Mouse (Mus musculus): ENCODE measurements around the gene Ppm1a. TPM values are rescaled to one million over a fixed set of nuclear protein-coding genes. Genes with fewer than 3 reads are reported as not detected.

Ppm1a gene
- total RNA-seq, 4 experiments from 2014 or later = 325 to 385 (median 339) TPM

GRCm38 (mm10) chr12:72821589-72821988 is 64.3 kb downstream of the Ppm1a start:
- DNase-seq (ENCODE audit: low spot score in 2 of 2) = no peak

DNA sequence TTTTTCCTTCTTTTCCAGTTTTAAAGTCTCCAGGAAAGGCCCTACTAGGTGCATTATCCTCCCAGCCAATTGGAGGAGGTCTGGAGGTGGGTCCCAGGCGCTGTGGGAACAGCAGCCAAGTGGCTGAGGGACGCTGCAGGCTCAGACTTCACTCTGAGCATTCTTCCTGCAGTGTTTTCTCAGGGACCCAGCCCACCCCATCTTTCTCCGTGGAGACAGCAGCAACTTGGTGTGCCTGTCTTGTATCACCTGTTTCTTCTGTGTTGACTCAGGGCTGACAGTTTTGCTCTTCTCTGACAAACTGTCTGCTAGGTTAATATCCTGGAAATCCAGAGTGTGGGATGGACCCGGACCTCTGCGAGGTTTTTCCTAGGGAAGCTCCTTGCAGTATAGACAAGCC is 68.4 kb downstream of the Ppm1a start:
- no peak for DNase-seq (ENCODE audit: low spot score in 2 of 2)

DNA sequence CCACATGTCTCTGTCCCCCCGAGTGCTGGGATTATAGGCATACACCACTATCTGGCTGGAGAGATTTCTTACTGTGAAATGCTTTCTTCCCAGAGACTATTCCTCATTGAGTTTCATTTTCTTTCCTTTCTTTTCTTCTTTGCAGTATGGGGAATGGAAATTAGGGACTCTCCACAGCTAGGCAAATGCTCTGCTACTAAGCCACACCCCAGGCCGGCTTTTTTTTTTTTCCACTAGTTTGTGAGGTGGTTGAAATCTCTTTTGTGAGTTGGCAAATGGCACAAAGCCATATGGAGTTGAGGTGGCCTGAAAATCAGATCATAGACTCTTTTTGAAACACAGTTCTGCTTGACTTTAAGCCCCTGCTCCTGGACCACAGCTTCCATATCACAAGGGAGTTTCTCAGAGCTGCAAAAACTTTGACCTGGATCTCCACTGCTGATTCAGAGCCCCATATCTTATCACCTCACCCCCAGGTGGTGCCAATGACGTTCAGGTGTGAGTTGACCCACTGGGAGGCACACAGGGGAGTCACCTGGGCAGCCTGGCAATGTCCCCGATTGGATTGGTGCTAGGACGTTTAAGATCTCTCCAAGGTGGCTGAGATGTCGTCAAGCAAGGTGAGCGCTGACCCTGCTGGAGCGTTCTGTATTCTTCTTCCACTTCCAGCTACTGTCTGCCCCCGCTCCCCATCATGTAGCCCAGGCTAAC is 71.7 kb downstream of the Ppm1a start:
- no peak for DNase-seq (ENCODE audit: low spot score in 2 of 2)

GRCm38 (mm10) chr12:72829777-72830176 is 72.5 kb downstream of the Ppm1a start:
- no peak for DNase-seq (ENCODE audit: low spot score in 2 of 2)

- DNase-seq (ENCODE audit: low spot score in 2 of 2) = no peak
These were observed 73.1 kb downstream of the Ppm1a start for GRCm38 (mm10) chr12:72830317-72830716.

DNA sequence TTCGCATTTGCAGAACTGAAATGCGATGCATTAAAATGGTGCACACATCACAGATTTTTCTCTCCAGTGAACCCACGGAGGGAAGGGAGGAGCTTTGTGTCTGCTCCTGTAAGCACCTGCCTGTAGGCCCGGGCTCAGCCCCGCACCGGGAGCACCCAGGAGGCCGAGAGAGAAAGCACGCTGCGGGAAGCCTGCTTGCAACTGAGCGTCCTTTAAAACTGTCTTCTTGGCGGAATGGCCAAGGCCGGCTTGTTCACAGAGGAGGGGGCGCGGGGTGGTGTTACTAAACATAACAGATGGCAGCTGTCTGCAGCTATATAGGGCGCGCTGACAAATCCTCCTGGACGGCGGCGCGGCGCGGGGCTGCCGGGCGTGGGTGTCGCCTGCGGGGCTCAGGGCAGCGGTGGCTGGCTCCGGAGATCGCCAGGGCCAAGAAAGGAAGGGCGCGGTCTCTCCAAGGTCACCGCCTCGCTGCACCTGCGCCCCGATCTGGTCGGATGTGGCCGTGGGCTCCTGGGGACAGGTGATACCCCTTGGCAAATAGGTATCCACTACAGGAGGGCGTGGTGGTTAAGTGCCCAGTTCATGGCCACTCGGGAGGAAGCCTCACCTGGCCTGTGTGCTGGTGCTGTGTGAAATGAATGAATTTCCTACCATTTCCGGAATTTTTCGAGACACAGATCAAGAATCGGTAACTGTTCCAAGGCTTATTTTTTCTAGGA is 74.6 kb downstream of the Ppm1a start:
- DNase-seq (ENCODE audit: low spot score in 2 of 2) = peak; percentile 31 to 52

GRCm38 (mm10) chr12:72834773-72835517 is 77.7 kb downstream of the Ppm1a start:
- no peak for DNase-seq (ENCODE audit: low spot score in 2 of 2)

- DNase-seq (ENCODE audit: low spot score in 2 of 2) = no peak
These were observed 78.3 kb downstream of the Ppm1a start for GRCm38 (mm10) chr12:72835518-72836015.

- DNase-seq (ENCODE audit: low spot score in 2 of 2) = no peak
These were observed 80.0 kb downstream of the Ppm1a start for GRCm38 (mm10) chr12:72837302-72837701.

GRCm38 (mm10) chr12:72841500-72841899 is 84.2 kb downstream of the Ppm1a start:
- no peak for DNase-seq (ENCODE audit: low spot score in 2 of 2)

GRCm38 (mm10) chr12:72843135-72843534 is 85.9 kb downstream of the Ppm1a start:
- no peak for DNase-seq (ENCODE audit: low spot score in 2 of 2)

DNA sequence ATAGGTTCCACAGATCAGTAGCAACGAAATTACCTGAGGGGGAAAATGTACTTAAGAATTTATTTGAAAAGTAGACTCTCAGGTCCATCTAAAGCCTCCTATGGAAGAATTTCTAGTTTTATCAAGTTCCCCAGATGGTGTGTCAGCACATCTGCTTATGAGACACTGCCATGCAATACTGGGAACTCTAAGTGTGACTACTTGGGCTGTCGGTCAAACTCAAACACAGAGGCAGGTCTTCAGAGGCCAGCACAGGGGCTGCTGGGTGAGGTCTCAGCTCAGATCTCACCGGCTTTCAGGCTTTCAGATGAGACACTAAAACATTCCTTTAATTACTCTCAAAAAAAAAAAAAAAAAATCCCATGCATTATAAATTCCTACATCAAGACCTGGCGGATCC is 86.3 kb downstream of the Ppm1a start:
- DNase-seq (ENCODE audit: low spot score in 2 of 2) = no peak

DNA sequence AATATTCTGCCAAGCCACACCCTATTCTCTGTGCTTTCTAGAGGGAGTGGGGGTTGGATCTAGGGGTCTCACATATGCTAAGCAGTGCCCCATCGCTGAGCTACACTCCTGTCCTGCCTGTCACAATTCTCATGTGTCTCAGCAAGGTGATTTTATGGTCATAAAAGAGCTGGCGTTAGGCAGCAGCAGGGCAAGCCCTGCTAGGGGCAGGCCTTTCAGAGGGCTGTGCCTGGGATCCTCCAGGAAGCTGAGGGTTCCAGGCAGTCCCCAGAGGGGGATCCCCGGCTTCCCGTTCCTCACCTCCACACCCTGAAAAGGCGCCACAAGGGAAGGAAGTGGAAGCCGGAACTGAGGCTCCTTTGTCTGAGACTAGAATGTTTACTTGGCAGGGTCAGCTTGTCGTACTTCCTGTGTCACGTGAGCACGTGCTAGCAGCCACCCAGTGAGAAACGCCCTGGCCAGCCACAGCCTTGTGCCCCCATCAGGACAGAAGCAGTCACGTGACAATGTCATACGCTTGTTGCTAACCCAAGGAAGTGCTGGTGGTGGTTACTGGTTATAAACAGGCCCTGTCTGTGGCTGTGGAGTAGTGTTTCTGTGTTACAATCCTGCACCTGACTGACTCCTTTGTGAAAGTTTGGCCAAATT is 86.8 kb downstream of the Ppm1a start:
- peak; percentile 25 to 49 for DNase-seq (ENCODE audit: low spot score in 2 of 2)

DNA sequence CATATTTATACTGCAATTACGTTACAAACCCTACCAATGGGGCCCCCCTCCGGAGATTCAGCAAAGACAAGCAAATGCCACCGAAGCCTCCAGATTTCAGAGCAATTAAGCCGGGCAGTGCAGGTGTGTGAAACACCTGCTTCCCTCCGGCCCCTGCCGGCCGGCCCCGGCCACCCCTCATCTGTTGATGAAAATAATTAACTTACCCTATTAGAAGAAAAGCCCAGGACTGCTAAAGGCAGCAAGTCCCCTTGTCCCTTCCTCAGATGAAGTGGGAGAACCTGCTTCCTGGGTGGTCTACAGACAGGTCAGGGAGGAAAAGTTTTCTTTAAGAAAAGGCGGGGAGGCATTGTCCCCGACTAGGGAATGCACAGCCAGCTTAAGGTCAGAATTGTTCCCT is 88.7 kb downstream of the Ppm1a start:
- DNase-seq (ENCODE audit: low spot score in 2 of 2) = no peak

DNA sequence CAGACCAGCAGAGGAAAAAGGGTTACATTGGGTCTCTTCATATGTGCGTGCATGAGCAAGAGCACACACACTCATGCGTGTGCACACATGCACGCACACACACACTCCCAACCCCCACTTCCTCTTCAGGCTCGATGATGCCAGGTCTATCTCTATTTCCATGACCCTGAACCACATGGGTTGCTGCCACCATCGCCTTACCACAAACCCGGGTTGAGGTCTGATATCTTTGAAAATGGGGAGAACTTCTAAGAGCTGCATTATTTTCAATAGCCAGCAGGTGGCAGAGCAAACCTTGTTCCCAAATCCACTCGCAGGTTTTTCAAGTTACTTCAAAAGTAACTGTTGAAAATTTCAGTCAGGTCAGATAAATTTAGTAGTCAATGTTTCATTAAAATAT is 90.5 kb downstream of the Ppm1a start:
- no peak for DNase-seq (ENCODE audit: low spot score in 2 of 2)

Other genes starting within 250 kb of the Ppm1a start
- 1 to 10 TPM; 2.8 to 3.5 (median 3.3) TPM for gene Pcnx4, start 221.1 kb upstream of the Ppm1a start, total RNA-seq (2022)
- not detected for gene Gm4756, start 107.8 kb upstream of the Ppm1a start, total RNA-seq (2022)
- gene Dhrs7, start 92.5 kb upstream of the Ppm1a start, total RNA-seq (2022) = 10 to 100 TPM; 12.6 to 18.1 (median 15.7) TPM
- gene Six6, start 182.4 kb downstream of the Ppm1a start, total RNA-seq (2022) = not detected
- gene 4930447C04Rik, start 183.3 kb downstream of the Ppm1a start, total RNA-seq (2022) = under 1 TPM in 2 of 4 experiments, not detected in 2; 0.25 to 0.48 TPM